Mouse (Mus musculus) thymus, postnatal 10 days (tissue): ENCODE measurements around the gene Runx2.
A peak's percentile ranks its signal among the peaks of the same experiment; 100 is the strongest.

ENCODE experiments used
- DNase-seq, 2 experiments: peaks; one replicate each; pipeline ENCODE4 v3.0.0; 2021; ENCODE audit warnings: low spot score in 2 of 2

The Runx2 gene

DNA sequence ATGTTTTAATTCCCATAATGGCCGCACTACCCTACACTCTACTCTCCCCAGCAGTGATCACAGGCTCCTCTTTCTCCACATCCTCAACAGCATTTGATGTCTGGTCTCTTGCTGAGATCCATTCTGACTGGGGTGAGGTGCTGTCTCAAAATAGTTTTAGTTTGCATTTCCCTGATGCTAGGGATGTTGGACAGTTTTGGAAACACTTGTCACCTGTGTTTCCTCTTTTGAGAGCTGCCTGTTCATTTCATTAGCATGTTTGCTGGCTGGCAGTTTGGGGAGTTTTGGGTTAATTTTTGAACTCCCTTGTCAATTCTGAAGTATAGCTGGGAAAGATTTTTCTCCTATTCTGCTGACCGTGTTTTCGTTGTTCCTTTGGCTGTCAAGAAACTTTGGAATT lies 340.3 kb downstream of the Runx2 start:
- DNase-seq = no peak

DNA sequence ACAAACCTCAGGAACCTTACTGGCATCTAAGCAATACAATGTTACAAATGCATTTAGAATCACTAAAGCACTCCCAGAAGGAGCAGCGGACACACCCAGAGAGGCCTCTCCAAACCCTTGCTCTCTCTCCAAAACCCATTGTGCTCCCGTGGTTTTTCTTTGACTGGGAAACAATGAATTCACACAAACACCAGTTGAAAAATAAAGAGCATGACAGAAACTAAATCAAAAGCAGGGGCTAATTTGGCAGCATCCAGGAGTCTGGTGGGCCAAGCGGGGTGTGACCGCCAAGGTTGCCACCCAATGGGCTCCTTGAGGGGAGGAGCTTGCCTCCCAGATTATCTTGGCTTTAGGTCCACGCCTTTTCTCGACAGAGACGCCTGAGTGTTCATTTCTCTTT lies 341.9 kb downstream of the Runx2 start:
- no peak for DNase-seq

DNA sequence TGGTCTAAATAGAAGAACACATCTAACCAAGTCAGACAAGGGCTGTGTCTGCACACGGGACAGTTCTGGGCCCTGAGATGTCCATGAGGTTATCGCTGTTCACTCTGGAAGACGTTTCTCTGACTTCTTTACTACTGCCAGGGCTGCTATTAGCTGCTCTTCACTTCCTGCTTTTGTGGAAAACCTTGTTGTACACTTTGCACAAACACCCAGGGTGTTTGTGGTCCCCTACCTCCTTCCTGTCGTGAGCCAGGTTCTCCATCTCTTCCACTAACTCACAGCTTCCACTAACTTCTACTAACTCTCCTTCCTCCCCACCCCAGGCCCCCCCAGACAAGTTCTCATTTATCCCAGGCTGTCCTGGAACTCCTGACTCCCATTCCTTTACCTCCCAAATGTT lies 350.9 kb downstream of the Runx2 start:
- no peak for DNase-seq

DNA sequence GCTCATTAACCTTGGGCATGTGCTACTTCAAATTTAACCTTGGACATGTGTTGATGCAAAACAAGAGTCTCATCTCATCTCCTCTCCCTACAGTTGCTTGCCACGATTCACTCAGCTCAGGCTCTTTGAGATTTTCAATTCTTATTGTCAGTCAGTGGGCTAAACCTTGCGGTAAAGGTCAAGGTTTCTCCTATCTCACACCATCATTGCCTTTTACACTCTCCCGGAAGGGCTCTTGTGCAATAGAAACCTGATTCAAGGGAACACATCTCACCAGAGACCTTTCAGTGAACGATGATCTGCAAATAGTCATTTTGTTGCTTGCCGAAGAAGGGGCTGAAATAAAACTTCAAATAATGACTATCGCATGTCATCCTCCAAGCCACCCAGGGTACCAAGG lies 354.4 kb downstream of the Runx2 start:
- DNase-seq = no peak

DNA sequence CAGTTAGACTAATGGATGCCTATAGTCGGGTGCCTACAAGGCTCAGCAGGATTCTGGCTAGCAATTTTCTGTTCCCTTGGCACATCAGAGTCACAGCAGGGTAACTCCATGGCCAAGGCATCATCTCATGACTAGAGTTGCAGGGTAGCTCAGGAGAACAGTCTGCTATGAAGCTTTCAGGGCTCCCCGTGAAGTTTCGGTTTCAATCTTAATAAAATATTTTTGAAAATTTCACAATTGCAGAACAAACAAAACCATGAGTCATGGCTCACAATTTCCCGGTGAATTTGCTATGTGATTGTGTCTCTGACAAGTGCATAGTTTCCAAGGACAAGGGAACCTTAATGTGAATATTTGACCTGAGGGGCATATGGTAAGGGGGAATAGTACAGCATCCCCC lies 355.6 kb downstream of the Runx2 start:
- no peak for DNase-seq

DNA sequence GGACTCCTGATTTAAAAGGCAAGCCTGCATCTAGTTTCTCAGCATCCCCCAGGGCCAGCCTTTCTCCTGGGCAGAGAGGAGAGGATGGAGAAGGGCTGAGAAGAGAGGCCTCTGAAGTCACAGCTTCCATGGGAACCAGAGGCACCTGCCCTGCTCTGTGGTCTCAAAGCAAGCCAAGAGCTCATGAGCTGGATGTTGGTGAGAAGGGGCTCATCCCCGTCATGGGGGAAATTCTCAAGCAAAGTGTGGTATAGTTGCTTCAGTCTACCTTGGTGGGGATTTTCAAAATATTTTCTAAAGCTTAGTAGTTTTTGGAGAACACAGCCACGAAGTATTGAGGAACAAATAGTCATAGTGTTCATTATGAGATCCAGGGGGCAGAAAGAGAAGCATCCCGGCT lies 357.9 kb downstream of the Runx2 start:
- no peak for DNase-seq

DNA sequence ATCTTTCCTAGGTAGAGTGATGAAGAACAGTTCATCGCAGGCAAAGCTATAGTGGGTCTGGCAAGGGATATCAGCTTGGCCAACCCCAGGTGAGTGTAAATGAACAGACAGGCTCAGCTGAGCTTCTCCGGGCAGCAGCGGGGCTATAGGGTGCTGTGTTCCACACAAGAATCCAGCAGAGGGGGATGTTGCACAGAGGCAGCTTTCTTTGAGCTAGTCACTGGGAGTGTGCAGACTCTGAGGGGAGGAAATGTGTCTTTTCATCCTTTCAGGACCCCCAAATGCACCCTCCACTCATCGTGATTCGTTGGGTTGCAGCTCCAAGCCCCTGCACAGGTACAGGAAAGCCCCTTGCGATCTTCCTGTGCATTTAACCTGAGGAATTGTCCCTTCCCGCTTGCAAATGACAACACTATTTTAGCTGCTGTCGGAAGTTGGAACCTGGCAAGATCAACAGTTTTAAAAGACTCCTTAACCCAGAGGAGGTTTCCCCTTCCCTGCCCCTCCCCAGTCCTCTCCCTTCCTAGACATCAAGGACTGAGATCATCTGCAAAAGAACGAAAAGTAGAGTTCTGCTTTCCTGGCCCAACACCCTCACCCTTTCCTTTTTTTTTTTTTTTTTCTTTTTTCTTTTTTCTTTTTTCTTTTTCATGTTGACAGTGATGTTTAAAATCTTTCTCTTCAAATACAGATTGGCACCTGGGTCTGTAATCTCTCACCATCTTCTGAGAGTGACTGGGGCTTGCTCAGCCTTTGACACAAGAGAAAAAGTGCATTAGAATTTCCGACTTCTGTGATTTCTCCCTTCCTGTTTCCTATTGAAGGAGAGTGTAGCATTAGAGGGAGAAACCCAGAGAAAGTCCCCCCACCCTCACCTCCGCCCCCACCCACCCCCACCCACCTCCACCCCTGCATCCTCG lies 358.7 kb downstream of the Runx2 start:
- DNase-seq = peak; percentile 37 to 76

DNA sequence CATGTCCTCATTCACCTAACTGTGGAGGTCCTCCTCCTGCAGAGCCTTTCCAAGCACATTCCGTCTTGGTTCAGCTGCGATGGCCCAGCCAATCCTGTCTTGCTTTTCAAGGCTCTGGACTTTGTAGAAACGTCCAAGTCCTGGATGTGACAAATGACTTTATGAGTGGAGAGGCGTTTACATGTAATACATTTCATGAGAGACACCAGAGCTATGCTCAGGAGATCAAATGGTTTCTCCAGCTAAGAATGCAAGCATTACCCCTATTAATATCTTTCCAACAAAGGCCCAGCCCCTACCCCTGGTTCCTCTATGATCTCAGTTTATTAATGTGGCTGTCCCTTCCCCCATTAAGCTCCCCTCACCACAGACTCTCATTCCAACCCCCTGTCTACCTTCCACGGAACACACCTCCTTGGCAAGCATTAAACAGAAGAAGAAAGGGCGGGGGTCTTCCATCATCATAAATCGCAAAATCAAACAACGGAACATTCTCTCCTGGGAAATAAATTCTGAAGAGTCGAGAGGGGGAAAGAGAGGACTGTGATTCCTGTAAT lies 364.6 kb downstream of the Runx2 start:
- DNase-seq = no peak
